Mouse (Mus musculus): Measurements from ENCODE around the gene Card19. TPM values are rescaled to one million over a fixed set of nuclear protein-coding genes. Genes with fewer than 3 reads are reported as not detected.

Gene Card19
- polyA plus RNA-seq, 1 experiment from 2014 or later = 22.1 TPM

- WGBS = 76% methylated on average over 4 of the region's 4 CpGs
- Histone ChIP-seq H3K9me3 (peaks cover 4% of the 10 kb centered on the region; the same call in 1 of the 2 replicates), H3K27me3 (ENCODE audit: poor library complexity, severe bottlenecking) (peaks cover 45% of the 10 kb centered on the region), H3K4me3 (no peak overlapping the region), H3K27ac (no peak overlapping the region), H3K4me1 (peaks cover 56% of the 10 kb centered on the region), H3K36me3 (replicated peaks) (no peaks in the 10 kb centered on the region)
- no peak for DNase-seq (ENCODE audit: extremely low spot score, low spot score)
These were observed 3.5 kb upstream of the Card19 start for GRCm38 (mm10) chr13:49219367-49219766.

GRCm38 (mm10) chr13:49218651-49219050 is 2.8 kb upstream of the Card19 start:
- 19% methylated on average over 3 of the region's 3 CpGs for WGBS
- peaks cover 4% of the 10 kb centered on the region; the same call in 1 of the 2 replicates for H3K9me3 ChIP-seq
- H3K36me3 ChIP-seq (replicated peaks) = no peaks in the 10 kb centered on the region
- H3K27ac ChIP-seq = no peak overlapping the region
- no peak for DNase-seq (ENCODE audit: extremely low spot score, low spot score)
- H3K27me3 ChIP-seq (ENCODE audit: poor library complexity, severe bottlenecking) = peaks cover 49% of the 10 kb centered on the region
- peaks cover 60% of the 10 kb centered on the region for H3K4me1 ChIP-seq
- no peak overlapping the region for H3K4me3 ChIP-seq

- H3K27me3 ChIP-seq (ENCODE audit: poor library complexity, severe bottlenecking) = peaks cover 53% of the 10 kb centered on the region
- peak; percentile 26 for DNase-seq (ENCODE audit: extremely low spot score, low spot score)
- H3K36me3 ChIP-seq (replicated peaks) = no peaks in the 10 kb centered on the region
- peaks cover 4% of the 10 kb centered on the region; the same call in 1 of the 2 replicates for H3K9me3 ChIP-seq
- H3K27ac ChIP-seq = peak overlapping the region; percentile 88; the same call in 1 of the 2 replicates
- peak overlapping the region; percentile 82; the same call in 1 of the 2 replicates for H3K4me3 ChIP-seq
- 42% methylated on average over 9 of the region's 9 CpGs for WGBS
- peaks cover 74% of the 10 kb centered on the region for H3K4me1 ChIP-seq
These were observed 1.1 kb upstream of the Card19 start for GRCm38 (mm10) chr13:49216808-49217561.

- H3K27me3 ChIP-seq (ENCODE audit: poor library complexity, severe bottlenecking) = peaks cover 49% of the 10 kb centered on the region
- H3K36me3 ChIP-seq (replicated peaks) = no peaks in the 10 kb centered on the region
- peak overlapping the region; percentile 82 for H3K4me3 ChIP-seq
- WGBS = 2% methylated on average over 17 of the region's 17 CpGs
- no peak for DNase-seq (ENCODE audit: extremely low spot score, low spot score)
- peaks cover 82% of the 10 kb centered on the region for H3K4me1 ChIP-seq
- peaks cover 3% of the 10 kb centered on the region; the same call in 1 of the 2 replicates for H3K9me3 ChIP-seq
- peak overlapping the region; percentile 88 for H3K27ac ChIP-seq
These were observed 349 bp upstream of the Card19 start for GRCm38 (mm10) chr13:49216220-49216552.

- peaks cover 49% of the 10 kb centered on the region for H3K27me3 ChIP-seq (ENCODE audit: poor library complexity, severe bottlenecking)
- 9% methylated on average over 5 of the region's 5 CpGs for WGBS
- H3K9me3 ChIP-seq = no peaks in the 10 kb centered on the region
- DNase-seq (ENCODE audit: extremely low spot score, low spot score) = no peak
- peaks cover 88% of the 10 kb centered on the region for H3K4me1 ChIP-seq
- peak overlapping the region; percentile 88 for H3K27ac ChIP-seq
- peak overlapping the region; percentile 82 for H3K4me3 ChIP-seq
- no peaks in the 10 kb centered on the region for H3K36me3 ChIP-seq (replicated peaks)
These were observed 721 bp downstream of the Card19 start for GRCm38 (mm10) chr13:49215128-49215503.

- no peaks in the 10 kb centered on the region for H3K9me3 ChIP-seq
- 87% methylated on average over 3 of the region's 3 CpGs for WGBS
- H3K4me3 ChIP-seq = peak overlapping the region; percentile 82; the same call in 1 of the 2 replicates
These were observed 1.4 kb downstream of the Card19 start for GRCm38 (mm10) chr13:49214454-49214853.

GRCm38 (mm10) chr13:49213531-49213932 is 2.3 kb downstream of the Card19 start:
- DNase-seq (ENCODE audit: extremely low spot score, low spot score) = no peak
- no peak overlapping the region for H3K4me3 ChIP-seq
- peaks cover 82% of the 10 kb centered on the region for H3K4me1 ChIP-seq
- H3K27me3 ChIP-seq (ENCODE audit: poor library complexity, severe bottlenecking) = peaks cover 49% of the 10 kb centered on the region
- no peaks in the 10 kb centered on the region for H3K36me3 ChIP-seq (replicated peaks)
- WGBS = 75% methylated on average over 4 of the region's 4 CpGs
- H3K27ac ChIP-seq = no peak overlapping the region
- H3K9me3 ChIP-seq = no peaks in the 10 kb centered on the region

More at GRCm38 (mm10) chr13:49214454-49214853, 1.4 kb downstream of the Card19 start:
- Histone ChIP-seq H3K27ac (no peak overlapping the region), H3K4me1 (peaks cover 86% of the 10 kb centered on the region), H3K27me3 (ENCODE audit: poor library complexity, severe bottlenecking) (peaks cover 49% of the 10 kb centered on the region), H3K36me3 (replicated peaks) (no peaks in the 10 kb centered on the region)
- DNase-seq (ENCODE audit: extremely low spot score, low spot score) = no peak

- peaks cover 76% of the 10 kb centered on the region for H3K4me1 ChIP-seq
- WGBS = 80% methylated on average over 4 of the region's 4 CpGs
- H3K9me3 ChIP-seq = no peaks in the 10 kb centered on the region
- H3K4me3 ChIP-seq = no peak overlapping the region
- peaks cover 47% of the 10 kb centered on the region for H3K27me3 ChIP-seq (ENCODE audit: poor library complexity, severe bottlenecking)
- H3K36me3 ChIP-seq (replicated peaks) = no peaks in the 10 kb centered on the region
- DNase-seq (ENCODE audit: extremely low spot score, low spot score) = no peak
- H3K27ac ChIP-seq = no peak overlapping the region
These were observed 2.9 kb downstream of the Card19 start for GRCm38 (mm10) chr13:49212711-49213500.

GRCm38 (mm10) chr13:49209306-49209705 is 6.5 kb downstream of the Card19 start:
- 68% methylated on average over 7 of the region's 7 CpGs for WGBS
- no peaks in the 10 kb centered on the region for H3K9me3 ChIP-seq
- H3K4me1 ChIP-seq = peaks cover 44% of the 10 kb centered on the region
- H3K4me3 ChIP-seq = no peak overlapping the region
- H3K27me3 ChIP-seq (ENCODE audit: poor library complexity, severe bottlenecking) = peaks cover 18% of the 10 kb centered on the region
- H3K27ac ChIP-seq = no peak overlapping the region
- no peak for DNase-seq (ENCODE audit: extremely low spot score, low spot score)
- no peaks in the 10 kb centered on the region for H3K36me3 ChIP-seq (replicated peaks)

GRCm38 (mm10) chr13:49206341-49206740 is 9.5 kb downstream of the Card19 start:
- Histone ChIP-seq H3K4me1 (peaks cover 18% of the 10 kb centered on the region), H3K27ac (no peak overlapping the region), H3K27me3 (ENCODE audit: poor library complexity, severe bottlenecking) (no peaks in the 10 kb centered on the region), H3K4me3 (no peak overlapping the region), H3K9me3 (no peaks in the 10 kb centered on the region), H3K36me3 (replicated peaks) (peaks cover 2% of the 10 kb centered on the region)
- no peak for DNase-seq (ENCODE audit: extremely low spot score, low spot score)
- WGBS = 97% methylated on average over 2 of the region's 2 CpGs

GRCm38 (mm10) chr13:49205381-49205998 is 10.3 kb downstream of the Card19 start:
- no peak overlapping the region for H3K27ac ChIP-seq
- 62% methylated on average over 13 of the region's 13 CpGs for WGBS

GRCm38 (mm10) chr13:49202556-49202955 is 13.3 kb downstream of the Card19 start:
- Histone ChIP-seq H3K27ac (no peak overlapping the region), H3K27me3 (ENCODE audit: poor library complexity, severe bottlenecking) (no peaks in the 10 kb centered on the region), H3K36me3 (replicated peaks) (peaks cover 2% of the 10 kb centered on the region), H3K4me1 (peaks cover 4% of the 10 kb centered on the region; the same call in 1 of the 2 replicates), H3K4me3 (no peak overlapping the region), H3K9me3 (no peaks in the 10 kb centered on the region)
- 90% methylated on average over 7 of the region's 7 CpGs for WGBS
- no peak for DNase-seq (ENCODE audit: extremely low spot score, low spot score)

More at GRCm38 (mm10) chr13:49205381-49205998, 10.3 kb downstream of the Card19 start:
- Histone ChIP-seq H3K27me3 (ENCODE audit: poor library complexity, severe bottlenecking) (no peaks in the 10 kb centered on the region), H3K4me3 (no peak overlapping the region), H3K9me3 (no peaks in the 10 kb centered on the region), H3K4me1 (peaks cover 11% of the 10 kb centered on the region), H3K36me3 (replicated peaks) (peaks cover 2% of the 10 kb centered on the region)
- peak; percentile 78 for DNase-seq (ENCODE audit: extremely low spot score, low spot score)

Measured in forebrain, embryonic 10.5 days (tissue).